Mouse (Mus musculus): ENCODE measurements at regions not wholly inside any gene's neighbourhood (a gene's known extent, or its start where the extent isn't known, plus 50 kb on each side); places are given as distances from the start of the nearest gene placed in this dataset.

DNA sequence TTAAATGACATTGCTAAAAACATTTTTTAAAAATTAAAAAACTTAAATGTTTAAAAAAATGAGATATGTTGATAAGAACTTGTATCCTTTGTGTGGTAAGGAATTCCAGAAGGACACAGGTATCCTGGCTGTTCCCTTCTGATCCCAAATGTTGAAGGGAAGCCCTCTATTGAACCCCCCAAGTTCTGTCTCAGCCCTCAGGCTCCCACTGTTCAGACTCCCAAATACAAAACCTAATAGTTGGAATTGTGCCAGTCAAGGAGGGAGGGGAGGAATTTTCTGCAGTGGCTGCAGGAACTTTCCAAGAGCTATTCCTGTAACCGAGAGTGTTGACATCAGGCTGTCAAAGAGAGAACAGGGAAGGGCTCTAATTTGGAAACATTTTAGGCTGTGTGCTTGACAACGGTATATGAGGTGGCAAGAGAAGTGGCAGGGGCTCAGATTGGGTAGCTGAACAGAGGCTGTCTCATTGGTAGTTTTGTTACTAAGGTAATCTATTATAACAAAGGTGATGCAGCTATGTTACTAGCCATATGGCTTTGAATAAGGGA, 843.8 kb upstream of the A1bg start:
- no peak for DNase-seq

DNA sequence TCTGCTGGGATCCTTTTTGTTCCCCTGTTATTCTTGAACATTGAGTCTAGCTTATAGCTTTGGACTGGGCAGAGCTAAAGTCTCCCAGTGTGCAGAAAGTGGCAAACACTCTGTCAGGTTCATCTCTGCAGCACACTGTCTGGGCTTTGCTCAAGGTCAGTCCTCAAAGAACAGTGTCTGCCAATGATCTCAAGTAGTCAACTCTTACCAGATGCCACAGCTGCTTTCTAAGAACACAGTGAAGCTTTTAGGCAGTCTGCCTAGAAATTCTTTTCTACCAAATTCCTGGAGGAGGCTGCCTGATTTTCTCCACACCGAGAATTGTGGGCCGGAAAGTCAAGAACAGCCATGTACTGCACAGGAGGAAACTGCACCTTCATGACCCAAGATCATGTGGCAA, 831.0 kb upstream of the A1bg start:
- no peak for DNase-seq

DNA sequence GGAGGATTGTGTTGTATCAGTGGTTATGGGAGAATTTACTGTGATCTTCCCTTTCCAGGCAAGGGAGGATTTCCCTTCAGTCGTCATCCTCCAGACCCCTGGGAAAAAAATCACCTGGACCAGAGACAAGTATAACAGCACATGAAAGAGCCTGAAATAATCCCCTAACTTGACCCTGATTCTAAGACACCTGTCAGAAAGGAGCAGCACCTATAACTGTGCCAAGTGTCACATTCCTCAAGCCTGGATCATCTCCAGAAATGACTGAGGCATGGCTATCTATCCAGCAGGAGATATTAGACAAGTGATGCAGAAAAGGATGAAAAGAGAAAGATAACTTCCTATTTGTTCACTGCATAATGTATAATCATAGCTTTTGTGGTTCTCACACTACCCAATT, 800.9 kb upstream of the A1bg start:
- DNase-seq = no peak

DNA sequence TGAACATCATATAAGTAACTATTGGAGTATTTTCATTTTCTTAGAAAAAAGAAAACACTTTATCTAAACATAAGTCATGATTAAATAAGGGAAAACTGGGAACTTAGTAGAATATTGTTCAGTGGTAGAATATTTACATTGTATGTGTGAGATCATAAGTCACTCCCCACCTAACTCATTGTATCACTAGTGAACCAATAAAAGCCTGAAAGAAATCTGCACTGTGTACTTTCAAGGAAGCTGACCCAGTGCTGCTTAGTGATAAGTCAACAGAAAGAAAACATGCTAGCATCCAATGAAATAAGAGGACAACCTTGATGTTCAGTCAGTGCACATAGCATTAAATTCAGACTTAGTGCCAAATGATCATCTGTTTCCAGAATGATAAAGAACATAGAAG, 795.7 kb upstream of the A1bg start:
- DNase-seq = no peak

DNA sequence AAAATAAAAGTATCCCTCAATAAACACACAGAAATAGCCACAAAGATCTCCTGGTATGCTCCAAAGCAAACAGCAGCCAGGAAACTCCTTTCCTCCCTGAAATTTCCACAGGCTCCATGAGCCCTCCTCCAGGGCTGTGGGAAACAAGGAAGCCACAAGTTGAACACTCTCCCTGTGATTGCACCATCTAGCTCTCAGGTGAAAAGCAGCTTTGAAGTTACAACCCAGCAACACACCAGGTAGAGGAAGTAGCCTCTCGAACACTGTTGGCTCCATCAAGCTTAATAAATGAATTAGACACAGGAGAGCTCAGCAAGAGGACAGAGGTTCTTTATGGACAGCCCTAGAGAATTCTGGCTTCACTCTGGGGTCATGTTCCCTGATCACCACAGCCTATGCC, 794.4 kb upstream of the A1bg start:
- DNase-seq = no peak

DNA sequence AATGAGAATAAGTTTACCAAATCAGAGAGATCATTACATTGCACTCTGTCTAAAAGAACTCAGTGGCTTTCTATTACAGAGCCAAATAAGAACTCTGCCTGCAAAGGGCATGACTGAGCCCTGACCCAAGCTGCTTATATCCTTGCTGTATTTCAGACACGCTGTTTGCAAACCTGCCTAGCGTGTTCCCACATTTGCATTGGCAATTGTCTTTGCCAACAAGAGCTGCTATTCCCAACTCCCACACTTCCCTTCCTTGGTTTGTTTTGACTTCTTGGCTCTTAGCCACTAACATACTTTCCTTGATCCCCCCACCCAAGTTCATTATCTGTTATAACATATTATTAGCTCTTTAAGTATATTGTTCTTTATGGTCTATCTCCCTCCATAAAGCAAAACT, 791.1 kb upstream of the A1bg start:
- DNase-seq = no peak

DNA sequence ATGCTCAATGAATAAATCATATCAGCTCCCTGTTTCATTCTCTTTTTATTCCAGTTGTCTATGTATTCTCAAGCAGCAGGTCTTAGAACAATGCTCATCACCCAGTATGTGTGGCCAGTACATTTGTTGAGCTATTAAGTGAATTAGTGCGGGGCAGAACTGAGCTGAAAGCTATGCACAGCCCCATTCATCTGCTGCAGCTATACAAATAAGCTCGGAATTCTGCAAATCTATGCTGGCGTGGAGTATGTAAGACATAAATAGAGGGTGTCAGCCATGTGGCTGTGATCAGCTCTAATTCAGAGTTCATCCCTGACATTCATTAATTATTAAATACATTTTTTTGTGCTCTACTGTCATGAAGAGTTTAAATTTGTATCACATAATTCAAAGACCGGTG, 786.1 kb upstream of the A1bg start:
- no peak for DNase-seq

DNA sequence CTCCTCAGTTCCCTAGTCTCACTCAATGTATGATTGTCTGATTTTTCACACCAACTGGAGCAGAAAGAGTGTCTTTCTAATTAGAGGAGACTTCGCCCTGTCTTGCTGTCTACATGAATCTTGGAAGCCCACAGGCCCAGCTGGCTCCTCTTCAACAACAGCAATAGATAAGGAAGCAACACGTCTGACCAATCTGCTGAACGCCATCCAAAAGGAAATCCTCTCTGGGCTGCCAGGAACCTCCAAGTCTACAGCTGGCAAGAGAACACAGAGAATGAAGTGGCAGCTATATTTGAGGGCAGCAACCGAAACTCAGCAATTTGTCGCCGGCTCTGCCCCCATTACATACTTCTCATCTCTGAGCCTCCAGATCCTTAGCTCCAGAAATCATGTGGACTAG, 785.1 kb upstream of the A1bg start:
- DNase-seq = peak; percentile 18

DNA sequence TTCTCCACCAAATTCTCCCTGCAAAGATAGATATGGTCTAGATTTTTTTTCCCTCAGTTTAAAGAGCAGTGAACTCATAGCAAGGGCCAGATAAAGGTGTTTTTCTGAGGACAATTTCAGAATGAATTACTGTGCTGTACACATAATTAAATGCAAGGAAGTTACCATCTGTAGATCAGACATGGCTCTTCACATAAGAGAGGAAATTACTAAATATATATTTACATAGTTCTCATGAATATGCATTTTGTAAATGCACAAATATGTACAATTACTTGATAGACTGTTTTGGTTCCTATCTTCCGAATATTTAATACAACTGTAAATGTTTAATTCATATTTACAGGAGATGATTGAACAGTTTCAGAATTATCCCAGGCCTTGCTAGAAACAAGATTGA, 769.9 kb upstream of the A1bg start:
- no peak for DNase-seq

DNA sequence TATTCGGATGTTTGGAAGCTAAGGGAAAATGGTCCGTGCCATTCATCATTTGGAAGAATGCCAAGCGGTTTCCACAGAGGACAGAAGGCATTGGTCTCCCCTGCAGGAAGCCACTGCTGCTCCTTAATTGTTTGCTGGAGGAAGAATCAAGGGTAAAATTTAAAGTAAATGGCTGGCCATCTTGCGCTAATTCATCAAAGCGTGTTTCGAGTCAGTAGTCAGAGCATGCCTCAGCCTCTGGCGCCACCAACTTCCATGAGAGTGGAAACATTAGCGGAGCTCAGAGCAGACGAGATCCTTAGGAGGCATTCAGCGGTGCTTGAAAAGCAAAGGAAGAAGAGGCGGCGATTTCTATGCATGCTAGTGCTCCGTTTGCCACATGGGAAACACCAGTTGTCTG, 767.6 kb upstream of the A1bg start:
- DNase-seq = no peak

DNA sequence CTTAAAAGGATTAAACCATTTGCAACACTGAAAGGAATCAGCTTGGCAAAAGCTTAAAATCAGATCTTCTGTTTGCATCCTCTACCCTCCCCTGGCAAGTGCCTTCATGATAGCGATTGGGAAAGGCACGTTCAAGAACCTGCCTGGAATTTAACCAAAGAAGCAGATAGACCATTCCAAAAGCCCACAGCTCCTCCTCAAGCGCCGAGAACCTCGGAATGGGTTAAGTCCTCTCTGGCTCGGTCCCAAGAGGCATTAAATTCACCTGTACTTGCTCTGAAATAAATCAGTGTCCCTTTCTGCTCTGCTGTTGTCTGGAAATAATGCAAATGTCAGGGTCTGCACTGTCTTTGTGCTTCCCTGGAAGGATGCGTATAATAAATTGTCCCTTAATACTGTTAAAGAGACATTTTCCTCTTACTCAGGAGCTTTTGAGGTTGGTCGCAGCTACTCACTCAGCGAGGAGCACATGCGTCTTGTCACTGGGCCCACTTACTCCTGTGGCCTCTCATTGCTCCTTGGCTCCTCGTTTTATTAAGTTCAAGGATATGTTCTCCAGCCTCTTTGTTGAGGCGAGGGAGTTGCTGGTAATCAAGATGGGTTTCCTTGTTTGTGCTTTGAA, 767.1 kb upstream of the A1bg start:
- DNase-seq = no peak

DNA sequence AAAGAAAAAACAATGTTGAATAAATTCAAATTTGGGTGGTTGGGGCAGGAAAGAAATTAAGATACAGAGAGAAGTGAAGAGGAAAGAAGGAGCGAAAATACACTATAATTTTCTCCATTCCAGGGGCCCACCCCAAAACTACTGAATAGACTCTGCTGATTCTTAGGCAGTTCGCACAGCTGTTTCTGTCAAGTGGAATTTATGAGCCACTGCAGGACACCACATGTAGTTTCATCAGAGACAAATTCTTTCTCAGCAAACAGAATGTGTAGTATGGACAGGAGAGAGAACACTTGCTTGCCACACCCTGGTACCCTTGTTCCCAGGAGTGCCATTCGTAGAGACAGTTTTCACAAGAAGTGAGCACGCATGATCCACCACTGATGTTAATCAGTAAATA, 760.2 kb upstream of the A1bg start:
- DNase-seq = no peak

DNA sequence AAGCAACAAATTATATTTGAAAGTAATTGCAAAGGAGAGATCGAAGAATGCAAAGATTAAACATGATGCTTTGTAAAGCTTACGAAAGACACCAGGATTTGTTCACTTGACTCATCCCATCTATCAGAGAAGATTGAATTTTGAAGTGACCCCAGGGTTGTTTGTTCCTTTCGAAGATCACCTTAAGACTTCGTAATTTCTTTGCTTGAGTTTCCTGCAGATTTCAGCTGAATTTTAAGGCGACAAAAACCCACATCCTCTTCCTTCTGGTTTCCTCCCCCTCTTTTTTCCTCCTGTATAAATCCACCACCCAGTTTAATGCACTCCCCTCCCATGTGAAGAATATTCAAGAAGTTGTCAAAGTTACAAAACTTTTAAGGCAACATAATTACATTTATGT, 747.7 kb upstream of the A1bg start:
- DNase-seq = no peak

DNA sequence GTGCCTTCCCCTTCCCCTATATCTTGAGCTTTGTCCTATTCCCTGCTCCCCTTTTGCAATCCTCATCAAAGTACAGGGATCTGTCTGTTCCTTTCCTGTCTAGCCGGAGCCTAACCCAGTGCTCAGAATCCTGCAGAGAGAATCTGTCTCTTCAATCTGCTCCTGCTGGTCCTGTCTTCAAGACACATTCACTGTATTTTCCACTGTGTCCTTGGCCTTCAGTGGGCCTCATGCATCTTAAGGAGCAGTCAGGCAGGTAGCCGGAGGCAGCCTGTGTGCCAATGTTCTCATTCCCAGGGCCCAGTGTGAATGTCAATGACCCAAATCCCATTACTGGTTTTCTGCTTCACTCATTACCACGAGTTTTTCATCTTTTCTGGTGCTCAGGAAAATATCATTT, 737.8 kb upstream of the A1bg start:
- peak; percentile 3 for DNase-seq

DNA sequence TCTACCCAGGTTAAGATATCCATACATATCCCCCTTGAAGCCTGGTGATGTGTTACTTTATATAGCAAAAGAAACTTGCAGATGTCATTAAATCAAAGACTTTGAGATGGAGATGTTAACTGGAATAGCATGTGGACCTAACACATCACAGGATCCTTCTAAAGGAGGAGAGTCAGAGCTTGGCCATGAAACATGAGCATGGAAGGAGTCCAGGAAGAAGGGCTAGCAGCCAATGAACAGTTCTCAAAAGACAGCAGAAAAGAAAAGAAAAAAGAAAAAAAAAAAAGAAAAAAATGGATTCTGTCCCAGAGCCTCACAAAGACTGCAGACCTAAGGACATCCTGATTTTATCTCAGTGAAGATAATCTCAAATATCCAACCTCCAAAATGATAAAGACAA, 734.1 kb upstream of the A1bg start:
- DNase-seq = no peak

DNA sequence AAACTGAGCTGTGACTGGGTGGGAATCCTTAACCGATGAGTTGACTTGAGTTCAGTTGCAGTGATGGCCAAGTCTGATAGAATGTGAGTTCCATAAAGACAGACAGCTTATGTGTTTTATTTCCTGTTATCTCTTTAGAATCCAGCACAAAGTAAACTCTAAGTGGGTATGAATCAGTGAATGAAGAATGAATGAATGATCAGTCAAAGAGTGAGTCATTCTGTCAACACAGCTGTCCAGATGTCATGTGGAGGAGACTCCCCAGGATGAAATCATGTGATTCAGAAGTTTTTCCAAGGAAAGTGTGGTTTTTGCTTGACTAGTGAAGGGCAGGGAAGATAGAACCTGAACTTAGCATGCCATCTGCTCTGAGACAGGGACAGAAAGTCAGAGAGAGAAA, 732.0 kb upstream of the A1bg start:
- DNase-seq = no peak

DNA sequence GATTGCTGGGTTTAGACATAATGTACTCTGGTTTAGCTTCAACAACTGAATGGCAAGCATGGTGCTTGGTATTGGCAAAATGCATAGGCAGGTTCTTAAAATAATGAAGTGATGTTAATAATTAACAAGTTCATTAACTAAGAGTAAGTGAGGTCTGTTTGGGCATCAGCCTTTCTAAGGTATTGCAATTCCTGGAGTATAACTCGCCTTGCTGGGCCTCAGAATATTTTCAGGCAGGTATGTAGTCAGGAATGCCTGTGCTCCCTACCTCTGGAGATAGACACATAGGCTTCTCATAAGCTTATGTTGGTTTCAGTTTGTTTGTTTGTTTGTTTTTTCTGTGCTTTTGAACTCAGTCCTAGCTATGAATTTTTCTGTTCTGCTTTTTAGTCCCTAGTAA, 731.0 kb upstream of the A1bg start:
- no peak for DNase-seq

DNA sequence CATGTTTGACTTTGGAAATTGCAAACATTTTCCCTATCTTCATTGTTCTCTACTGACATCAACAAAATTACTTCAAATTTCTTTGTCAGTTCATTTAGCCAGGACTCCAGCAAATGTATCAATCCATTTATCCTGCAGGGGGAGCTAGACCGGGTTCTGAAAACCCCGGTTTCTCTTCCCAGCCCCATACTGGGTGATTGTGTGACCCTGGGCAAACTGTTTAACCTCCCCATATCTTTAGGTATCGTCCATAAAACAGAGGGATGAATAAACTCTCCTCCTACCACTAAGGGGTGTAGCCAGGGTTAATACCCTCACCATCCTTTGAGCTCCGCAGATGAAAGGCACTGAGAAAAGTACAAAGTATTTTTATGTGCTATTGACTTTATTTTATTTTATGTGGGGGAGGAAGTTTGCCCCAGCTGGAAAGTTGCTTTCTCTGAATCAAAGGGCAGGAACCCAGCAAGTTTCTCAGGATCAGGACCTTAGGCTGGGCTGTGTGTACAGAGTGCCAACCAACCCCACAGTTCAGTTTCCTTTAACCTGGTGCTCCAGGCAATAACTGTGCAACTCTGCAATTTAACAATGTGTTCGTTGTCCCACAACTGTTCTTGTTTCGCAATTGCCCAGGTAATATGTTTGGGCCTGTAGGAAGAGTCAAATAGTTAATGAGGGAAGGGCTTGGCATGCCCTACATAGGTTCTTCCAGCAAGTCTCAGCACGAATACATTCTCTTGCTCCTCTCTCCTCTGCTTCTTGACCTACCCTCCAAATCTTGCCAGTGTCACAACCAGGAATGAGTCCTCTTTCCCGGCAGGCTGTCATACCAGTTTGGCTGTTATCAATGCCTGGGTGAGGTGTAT, 696.1 kb upstream of the A1bg start:
- no peak for DNase-seq

DNA sequence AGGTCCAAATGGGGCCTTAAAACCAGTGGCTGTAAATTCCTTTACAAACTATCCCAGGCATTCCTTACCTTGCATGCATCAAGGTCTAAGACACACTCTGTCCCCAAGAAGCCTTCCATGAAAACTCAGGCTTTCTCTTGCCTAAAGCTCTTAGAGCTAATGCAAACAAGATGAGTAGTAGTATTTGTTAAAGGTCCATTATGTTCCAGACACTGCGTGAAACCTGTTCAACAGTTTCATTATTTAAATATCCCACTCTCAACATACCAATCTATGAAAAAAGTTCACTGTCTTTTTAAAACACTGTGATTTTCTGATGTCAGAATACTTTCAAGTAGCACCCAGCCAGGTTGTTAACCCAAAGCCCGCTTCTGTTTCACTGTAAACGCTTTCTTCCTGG, 687.9 kb upstream of the A1bg start:
- no peak for DNase-seq

DNA sequence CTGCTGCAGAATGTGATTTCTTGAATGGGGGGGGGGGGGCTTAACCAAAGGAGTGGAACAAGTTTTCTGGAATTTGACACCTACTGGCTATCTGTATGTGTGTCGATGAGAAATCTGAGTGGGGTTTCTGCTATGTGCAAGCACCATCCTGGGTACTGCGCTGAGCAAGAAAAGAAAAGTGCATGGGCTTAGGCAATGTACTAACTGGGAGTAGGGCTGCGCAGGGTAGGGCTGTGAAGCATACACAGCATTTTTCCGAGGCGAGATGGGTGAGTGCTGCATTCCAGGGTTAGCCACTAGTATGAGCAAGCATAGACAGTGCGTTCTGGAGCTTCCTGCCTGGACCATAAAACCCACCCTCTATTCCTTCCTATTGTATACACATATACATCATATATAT, 686.8 kb upstream of the A1bg start:
- DNase-seq = no peak

DNA sequence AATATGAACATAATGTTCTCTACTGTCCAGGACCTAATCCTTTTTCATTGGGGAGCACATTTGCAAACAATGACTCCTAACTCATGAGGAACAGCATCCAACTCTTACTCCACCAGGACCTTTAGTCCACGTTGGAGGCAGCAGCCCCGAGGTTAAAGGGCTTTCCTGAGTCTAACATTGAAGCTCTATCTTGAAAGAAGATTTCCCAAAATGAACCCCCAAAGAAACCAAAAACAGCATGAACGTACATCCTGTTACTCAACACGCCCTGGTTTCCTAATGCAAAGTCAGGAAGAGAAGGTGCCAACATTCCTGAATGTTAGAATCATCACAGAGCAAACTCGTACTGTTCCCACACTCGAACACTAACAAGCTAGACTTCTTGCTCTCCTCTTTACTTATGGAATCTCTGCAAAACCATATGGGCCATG, 685.5 kb upstream of the A1bg start:
- DNase-seq = no peak

DNA sequence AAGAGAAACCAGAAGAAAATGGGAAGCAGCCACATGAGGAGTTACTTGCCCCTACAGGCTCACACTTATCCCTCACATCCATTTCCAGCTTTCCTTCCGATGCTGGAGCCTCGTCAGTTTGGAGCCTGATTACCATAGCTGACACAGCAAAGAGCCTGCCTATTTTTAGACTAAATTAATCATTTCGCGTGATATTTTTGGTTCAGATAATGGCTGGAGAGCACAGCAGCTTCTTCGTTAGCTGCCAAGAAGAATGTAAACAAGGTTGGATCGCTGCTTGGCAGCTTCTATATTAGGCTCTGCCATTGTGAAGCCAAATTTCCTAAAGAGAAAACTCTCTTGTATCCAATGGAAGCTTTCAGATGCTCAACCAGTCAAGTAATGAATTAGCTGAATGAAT, 676.9 kb upstream of the A1bg start:
- DNase-seq = no peak

DNA sequence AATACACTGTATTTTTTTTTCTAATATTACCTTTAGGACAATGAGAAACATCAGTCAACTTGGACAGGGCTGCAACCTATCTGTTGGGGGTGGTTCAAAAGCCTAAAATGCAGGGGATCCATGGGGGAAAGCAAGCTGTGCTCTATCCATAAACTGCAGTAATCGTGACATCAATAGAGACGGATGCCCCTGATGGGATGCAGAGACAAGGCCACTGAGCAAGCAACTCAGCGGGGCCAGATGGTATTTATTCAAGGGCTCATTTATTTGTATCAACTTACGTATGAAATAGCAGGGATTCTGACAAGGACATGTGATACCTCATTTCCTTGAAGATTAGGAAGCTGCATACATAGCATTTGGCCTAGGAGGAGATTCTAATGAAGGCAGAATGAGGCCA, 673.5 kb upstream of the A1bg start:
- DNase-seq = no peak

DNA sequence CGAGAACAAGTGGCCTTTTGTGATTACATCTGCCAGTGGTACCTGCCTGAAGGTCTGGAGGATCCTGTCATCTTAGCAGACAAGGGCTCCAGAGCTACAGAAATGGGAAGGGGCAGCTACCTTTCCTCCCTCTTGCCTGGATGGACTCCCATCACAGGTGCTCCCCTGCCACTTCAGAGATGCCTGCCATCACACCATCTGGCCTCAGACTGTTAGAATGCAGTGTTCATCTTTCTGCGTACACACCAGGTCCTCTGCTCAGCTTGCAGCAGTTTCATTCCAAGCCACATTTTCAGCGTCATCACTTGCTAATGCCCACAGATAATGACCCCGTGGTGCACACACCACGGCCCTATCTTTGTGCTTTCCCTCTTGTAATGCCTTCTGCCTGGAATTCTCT, 666.1 kb upstream of the A1bg start:
- DNase-seq = no peak

DNA sequence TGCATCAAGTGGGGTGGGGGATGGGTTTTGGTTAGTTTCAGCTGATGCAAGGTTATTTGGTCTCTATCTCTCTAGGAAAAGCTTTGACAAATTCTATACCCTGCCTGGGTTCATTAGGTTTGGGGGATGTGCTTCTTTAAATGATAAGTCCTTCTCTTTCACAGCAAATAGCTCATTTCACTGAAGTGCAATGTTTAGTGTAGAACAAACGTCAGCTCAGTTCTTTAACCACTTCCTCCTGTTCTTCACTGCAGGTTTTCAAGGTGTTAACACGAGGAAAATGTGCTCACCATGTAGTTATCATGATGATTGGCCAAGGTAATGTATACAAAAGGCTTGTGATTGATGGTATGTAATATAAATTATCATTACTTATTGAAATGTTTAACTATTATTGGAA, 659.5 kb upstream of the A1bg start:
- DNase-seq = no peak
